Mouse (Mus musculus): Measurements from ENCODE around the gene Sox6.

DNA sequence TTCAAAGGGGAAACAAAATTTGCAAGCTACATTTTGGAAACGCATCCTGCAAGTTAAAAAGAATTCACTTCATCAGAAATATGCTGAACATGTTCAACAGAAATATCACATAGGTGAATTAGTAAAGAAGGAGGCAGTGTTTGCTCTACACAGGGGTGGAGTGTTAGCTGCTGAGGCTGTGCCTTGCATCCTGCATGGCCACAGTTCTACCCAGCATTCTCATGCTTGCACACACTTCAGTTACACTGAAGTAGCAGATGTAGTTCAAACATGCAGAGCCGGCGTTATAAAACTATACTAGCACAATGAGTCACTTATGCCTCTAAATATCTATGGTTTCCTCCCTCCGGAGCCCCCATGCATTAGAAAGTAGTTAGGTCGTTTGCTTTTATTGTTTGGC lies 94.3 kb downstream of the Sox6 start:
- TF ChIP-seq POLR2A (IDR thresholded peaks at IDR 0.05; ENCODE audit: insufficient read depth, low read depth, low read length) (no peak), EP300 (IDR thresholded peaks at IDR 0.05; ENCODE audit: insufficient read depth, low read depth, low read length) (no peak)
